Mouse (Mus musculus): Measurements from ENCODE around the gene Grip2.

Gene Grip2

GRCm38 (mm10) chr6:91827016-91827570, at the start of gene Grip2:
Gene Grip2, minus strand, starts transcription at chr6:91827250.
- no peak for DNase-seq

- DNase-seq: no peak
Measured at GRCm38 (mm10) chr6:91872781-91873180, 45.7 kb upstream of the Grip2 start.

- no peak for DNase-seq
Measured at GRCm38 (mm10) chr6:91868091-91868490, 41.0 kb upstream of the Grip2 start.

- DNase-seq: no peak
Measured at GRCm38 (mm10) chr6:91865601-91866000, 38.6 kb upstream of the Grip2 start.

GRCm38 (mm10) chr6:91864595-91864994, 37.5 kb upstream of the Grip2 start:
- DNase-seq: no peak

- no peak for DNase-seq
Measured at GRCm38 (mm10) chr6:91862848-91863247, 35.8 kb upstream of the Grip2 start.

GRCm38 (mm10) chr6:91858339-91858738, 31.3 kb upstream of the Grip2 start:
- no peak for DNase-seq

- DNase-seq: peak; percentile 17 to 59
Measured at GRCm38 (mm10) chr6:91852550-91852949, 25.5 kb upstream of the Grip2 start.

GRCm38 (mm10) chr6:91843628-91844153, 16.6 kb upstream of the Grip2 start:
- DNase-seq: no peak

- DNase-seq: no peak
Measured at GRCm38 (mm10) chr6:91842897-91843627, 16.0 kb upstream of the Grip2 start.

- DNase-seq: peak; percentile 24 to 58
Measured at GRCm38 (mm10) chr6:91839010-91839871, 12.2 kb upstream of the Grip2 start.

GRCm38 (mm10) chr6:91832863-91833440, 5.9 kb upstream of the Grip2 start:
- no peak for DNase-seq

GRCm38 (mm10) chr6:91827926-91828325, 876 bp upstream of the Grip2 start:
- no peak for DNase-seq

- no peak for DNase-seq
Measured at GRCm38 (mm10) chr6:91818271-91818670, 8.8 kb downstream of the Grip2 start.

GRCm38 (mm10) chr6:91815976-91816375, 11.1 kb downstream of the Grip2 start:
- DNase-seq: no peak

- no peak for DNase-seq
Measured at GRCm38 (mm10) chr6:91813611-91814010, 13.4 kb downstream of the Grip2 start.

- DNase-seq: no peak
Measured at GRCm38 (mm10) chr6:91810007-91810406, 17.0 kb downstream of the Grip2 start.

- DNase-seq: no peak
Measured at GRCm38 (mm10) chr6:91808022-91808421, 19.0 kb downstream of the Grip2 start.

- no peak for DNase-seq
Measured at GRCm38 (mm10) chr6:91807169-91807568, 19.9 kb downstream of the Grip2 start.

- no peak for DNase-seq
Measured at GRCm38 (mm10) chr6:91804177-91804576, 22.9 kb downstream of the Grip2 start.

- peak in 1 of 2 experiments; percentile 6 for DNase-seq
Measured at GRCm38 (mm10) chr6:91798496-91798895, 28.6 kb downstream of the Grip2 start.

- no peak for DNase-seq
Measured at GRCm38 (mm10) chr6:91796736-91797135, 30.3 kb downstream of the Grip2 start.

GRCm38 (mm10) chr6:91796064-91796463, 31.0 kb downstream of the Grip2 start:
- peak; percentile 81 to 83 for DNase-seq

Measured in kidney, adult 8-10 months (tissue).